Mouse (Mus musculus): Measurements from ENCODE around the gene Gstk1.

- TF ChIP-seq GATA1 (IDR thresholded peaks at IDR 0.05; ENCODE audit: low read length) (no peak), TAL1 (IDR thresholded peaks at IDR 0.05; ENCODE audit: low read length) (no peak)
Measured at GRCm38 (mm10) chr6:42270817-42271216, 25.1 kb downstream of the Gstk1 start.

Data from erythroblast, embryonic 14.5 days (primary cell).